Mouse (Mus musculus) activated CD4-positive, CD25-positive, alpha-beta regulatory T cell, adult 9 weeks (primary cell): ENCODE results near the gene Lrrtm3. TPM values are rescaled to one million over a fixed set of nuclear protein-coding genes. Genes with fewer than 3 reads are reported as not detected.

ENCODE experiments used
- polyA plus RNA-seq: library from polyadenylated mRNA; unstranded; fragments of 100-300 nt; shearing (Covaris generic); gene quantifications from one replicate; pipeline ENCODE4 v1.2.1, GENCODE M21; 2017

The Lrrtm3 gene
- polyA plus RNA-seq, result not detected

DNA sequence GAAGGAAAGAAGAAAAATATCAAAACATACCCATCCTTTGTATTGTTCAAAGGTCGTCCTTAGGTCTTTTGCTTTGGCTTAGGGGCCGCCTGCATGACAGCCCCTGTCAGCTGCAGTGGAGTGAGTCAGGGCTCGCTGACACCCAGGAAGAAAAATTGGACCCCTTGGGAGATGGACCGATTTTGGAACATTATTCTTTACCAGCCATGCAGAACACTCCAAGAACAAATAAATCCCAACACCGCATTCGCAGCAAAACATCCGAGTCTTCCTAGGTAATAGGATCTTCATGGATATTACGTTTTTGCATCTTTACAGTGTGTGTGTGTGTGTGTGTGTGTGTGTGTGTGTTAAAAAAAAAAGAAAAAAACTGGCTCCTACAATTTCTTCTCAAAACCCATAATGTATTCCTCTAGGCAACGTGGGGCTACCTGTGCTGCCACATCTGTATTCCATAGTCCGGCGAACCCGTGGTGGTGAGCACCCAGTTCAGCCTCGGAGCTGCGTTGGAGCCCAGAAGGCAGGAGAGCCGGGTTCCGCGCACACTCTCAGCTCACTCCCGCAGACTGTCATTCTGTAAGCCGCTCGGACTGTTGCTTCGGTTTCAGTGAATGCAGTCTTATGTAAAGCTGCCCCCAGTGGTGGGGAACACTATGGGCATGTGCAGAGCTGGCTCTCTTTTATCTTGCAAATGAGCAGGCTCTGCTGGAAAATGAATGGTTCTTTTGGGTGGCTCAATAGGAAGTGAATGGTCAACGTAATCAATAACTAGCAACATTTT is at the start of gene Lrrtm3:
Gene Lrrtm3 (minus strand): TSS at position 598 of the 781 bp plus-strand sequence.

DNA sequence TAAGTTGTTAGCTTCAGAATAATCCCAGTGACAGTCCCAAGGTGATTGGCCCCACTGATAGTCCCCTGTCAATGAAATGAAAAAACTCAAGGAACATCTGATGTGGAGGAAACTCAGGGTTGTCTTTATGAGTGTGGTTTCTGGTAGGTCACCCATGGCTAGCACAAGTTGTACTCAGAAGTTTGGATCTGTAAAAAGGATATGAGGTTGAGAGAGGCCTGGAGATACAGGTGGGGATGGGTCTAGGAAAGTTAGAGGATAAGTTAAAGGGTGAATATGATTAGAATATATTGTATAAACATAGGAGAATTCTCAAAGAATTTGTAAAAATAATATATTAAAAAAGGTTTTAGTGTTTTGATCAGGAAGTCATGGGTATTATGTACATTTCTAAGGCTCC is 162.7 kb downstream of the Lrrtm3 start, which contains the start of gene Gm10118:
Gene Gm10118 (minus strand): TSS at position 101 of the 400 bp plus-strand sequence.

Other genes with a start within 250 kb of the Lrrtm3 start
- gene Gm10118, start 162.8 kb downstream of the Lrrtm3 start, polyA plus RNA-seq, result not detected